Mouse (Mus musculus) layer of hippocampus, adult 2 months (tissue): Measurements from ENCODE around the gene Prrx2. TPM values are rescaled to one million over a fixed set of nuclear protein-coding genes. Genes with fewer than 3 reads are reported as not detected.

Experiments
- DNase-seq, 2 experiments: peaks; one replicate each; pipeline ENCODE4 v3.0.0; 2022; ENCODE audit warnings: low spot score in 2 of 2
- H3K27ac ChIP-seq: fragments of 200-600 bp; 2 replicates; pipeline ENCODE4 v1.8.1; 2022
- H3K4me3 ChIP-seq: fragments of 200-600 bp; 2 replicates; pipeline ENCODE4 v1.8.1; 2022; ENCODE audit warnings: mild to moderate bottlenecking
- CTCF ChIP-seq: fragments of 200-600 bp; conservative IDR thresholded peaks from 2 replicates; pipeline ENCODE4 v1.8.1; 2022; ENCODE audit warnings: antibody characterized with exemption, mild to moderate bottlenecking, moderate library complexity
- total RNA-seq, 2 experiments: library from RNA; stranded (reverse); gene quantifications; 2 replicates each; pipeline ENCODE4 v1.2.3; 2021

Gene Prrx2
- total RNA-seq, 2 experiments from 2014 or later: 1.4 to 2.5 TPM

DNA sequence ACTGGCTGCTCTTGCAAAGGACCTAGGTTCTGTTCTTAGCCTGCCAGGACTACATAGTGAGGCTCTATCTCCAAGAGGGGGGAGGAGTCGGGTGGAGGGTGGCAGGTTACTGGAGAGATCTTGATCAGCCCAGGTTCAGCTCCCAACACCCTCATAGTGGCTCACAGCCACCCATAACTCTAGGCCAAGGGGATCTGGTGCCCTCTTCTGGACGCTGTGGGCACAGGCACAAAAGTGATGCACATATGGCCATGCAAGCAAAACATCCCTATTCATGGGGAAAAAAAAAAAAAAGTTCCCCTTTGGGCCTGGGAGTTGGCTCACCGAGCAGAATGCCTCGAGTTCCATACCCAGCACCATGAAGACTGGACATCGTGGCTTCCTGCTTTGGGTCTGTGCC is 5.5 kb upstream of the Prrx2 start:
- H3K27ac ChIP-seq: no peak overlapping the region
- peak; percentile 67 for TF ChIP-seq CTCF
- no peak overlapping the region for H3K4me3 ChIP-seq
- no peak for DNase-seq

DNA sequence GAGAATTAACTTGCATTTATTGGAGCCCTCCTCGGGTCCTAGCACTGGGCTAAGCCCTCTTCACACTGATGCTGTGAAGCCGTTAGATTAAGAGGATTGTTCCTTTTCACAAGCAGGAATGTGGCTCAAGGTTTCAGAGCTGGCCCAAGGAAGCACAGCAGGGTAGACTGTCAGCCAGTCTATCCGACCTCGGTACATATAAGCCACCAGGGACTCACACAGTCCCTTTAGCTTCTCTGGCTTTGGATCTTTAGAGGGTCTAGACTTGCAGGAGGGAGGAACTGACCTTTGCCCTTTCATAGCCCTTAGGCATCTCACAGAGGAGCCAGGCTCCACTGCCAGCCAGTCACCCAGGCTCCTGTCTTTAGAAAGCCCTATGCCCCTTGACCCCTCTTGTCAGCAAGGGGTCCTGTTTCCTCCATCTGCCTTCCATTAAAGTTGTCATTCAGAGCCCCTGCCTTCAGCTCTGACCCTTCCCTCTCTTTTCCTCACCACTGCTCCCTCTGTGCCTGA is 4.4 kb upstream of the Prrx2 start, which contains the start of gene Asb6:
Gene Asb6 (minus strand): TSS at position 51 of the 513 bp plus-strand sequence.
- no peak within 1 kb of the TSS for H3K4me3 ChIP-seq
- no peak for TF ChIP-seq CTCF
- no peak for DNase-seq
- no peak within 1 kb of the TSS for H3K27ac ChIP-seq

GRCm38 (mm10) chr2:30833644-30834043 is 1.1 kb upstream of the Prrx2 start:
- Histone ChIP-seq H3K27ac (no peak overlapping the region), H3K4me3 (no peak overlapping the region)
- no peak for TF ChIP-seq CTCF
- no peak for DNase-seq

GRCm38 (mm10) chr2:30836238-30836990 is 1.6 kb downstream of the Prrx2 start:
- DNase-seq: peak in 1 of 2 experiments; percentile 15
- TF ChIP-seq CTCF: no peak
- H3K4me3 ChIP-seq: no peak overlapping the region
- H3K27ac ChIP-seq: no peak overlapping the region

- no peak for DNase-seq
- TF ChIP-seq CTCF: no peak
- Histone ChIP-seq H3K27ac (no peak overlapping the region), H3K4me3 (no peak overlapping the region)
These were observed 7.8 kb downstream of the Prrx2 start for GRCm38 (mm10) chr2:30842615-30843014.

- H3K27ac ChIP-seq: no peak overlapping the region
- peak overlapping the region; percentile 47 for H3K4me3 ChIP-seq
These were observed 10.6 kb downstream of the Prrx2 start for GRCm38 (mm10) chr2:30845152-30846070.

GRCm38 (mm10) chr2:30846236-30846635 is 11.5 kb downstream of the Prrx2 start:
- TF ChIP-seq CTCF: no peak
- no peak for DNase-seq
- Histone ChIP-seq H3K27ac (no peak overlapping the region), H3K4me3 (no peak overlapping the region)

More at GRCm38 (mm10) chr2:30845152-30846070, 10.6 kb downstream of the Prrx2 start:
- no peak for DNase-seq
- peak; percentile 24; the same call in 1 of the 2 replicates for TF ChIP-seq CTCF

DNA sequence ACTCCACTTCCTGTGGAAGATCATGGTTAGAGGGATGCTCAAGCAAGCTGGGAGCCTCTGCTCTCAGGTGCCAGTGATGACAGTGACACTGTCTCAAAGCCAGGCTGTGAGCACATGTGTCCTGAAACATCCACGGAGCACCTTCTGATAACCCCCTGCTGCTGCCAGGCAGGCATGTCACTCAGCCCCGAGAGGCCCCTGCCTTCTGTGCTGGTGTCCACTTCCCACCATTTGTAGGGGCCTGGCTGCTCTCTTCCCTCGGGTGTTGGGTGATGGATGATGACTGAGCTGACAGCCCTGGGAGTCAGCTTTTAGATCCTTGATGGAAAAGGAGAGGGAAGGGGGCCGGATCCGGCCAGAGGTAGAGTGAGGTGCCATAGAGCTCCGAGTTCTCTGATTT is 12.0 kb downstream of the Prrx2 start:
- H3K27ac ChIP-seq: no peak overlapping the region
- H3K4me3 ChIP-seq: no peak overlapping the region
- no peak for DNase-seq
- TF ChIP-seq CTCF: no peak

DNA sequence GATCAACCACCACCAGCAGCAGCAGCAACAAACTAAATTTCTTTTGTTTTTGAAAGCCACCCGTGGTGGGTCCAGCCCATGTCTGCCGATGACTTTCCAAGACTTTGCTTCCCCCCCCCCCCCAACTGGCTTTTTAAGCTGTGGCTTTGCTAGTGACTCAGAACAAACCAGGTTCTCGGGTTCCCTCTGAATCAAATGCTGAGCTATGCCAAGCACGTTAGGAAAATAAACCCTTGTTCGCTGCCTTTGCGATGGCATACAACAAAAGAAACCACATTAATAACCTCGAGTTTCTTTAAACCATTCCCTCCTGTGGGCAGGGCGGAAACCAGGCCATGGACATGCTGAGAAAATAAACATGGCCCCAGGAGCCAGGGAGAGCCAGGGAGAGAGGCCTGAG is 13.4 kb downstream of the Prrx2 start:
- TF ChIP-seq CTCF: no peak
- no peak for DNase-seq
- no peak overlapping the region for H3K4me3 ChIP-seq

DNA sequence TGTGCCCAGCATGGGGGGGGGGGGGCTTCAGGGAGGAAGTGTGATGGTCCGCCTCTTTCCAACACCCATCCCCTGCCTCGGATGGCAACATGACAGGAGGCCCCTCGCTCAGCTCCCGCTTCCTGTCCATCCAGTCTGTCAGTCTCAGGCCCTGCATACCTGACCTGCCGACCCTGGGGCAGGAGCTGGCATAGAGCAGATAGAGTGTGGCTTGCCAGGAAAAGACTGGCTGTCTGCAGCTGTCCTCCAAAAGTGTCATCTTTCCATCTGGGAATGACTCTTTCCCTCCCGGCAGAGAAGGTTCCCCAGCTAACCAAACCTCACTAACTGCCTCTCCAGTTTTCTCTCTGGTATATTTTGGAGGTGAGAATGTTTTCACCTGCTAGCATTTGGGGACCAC is 15.8 kb downstream of the Prrx2 start:
- no peak for DNase-seq
- no peak overlapping the region for H3K27ac ChIP-seq
- no peak for TF ChIP-seq CTCF
- H3K4me3 ChIP-seq: no peak overlapping the region

More for the DNA sequence above, 13.4 kb downstream of the Prrx2 start:
- no peak overlapping the region for H3K27ac ChIP-seq

GRCm38 (mm10) chr2:30852771-30853313 is 18.1 kb downstream of the Prrx2 start:
- DNase-seq: no peak
- Histone ChIP-seq H3K4me3 (no peak overlapping the region), H3K27ac (no peak overlapping the region)
- TF ChIP-seq CTCF: no peak

DNA sequence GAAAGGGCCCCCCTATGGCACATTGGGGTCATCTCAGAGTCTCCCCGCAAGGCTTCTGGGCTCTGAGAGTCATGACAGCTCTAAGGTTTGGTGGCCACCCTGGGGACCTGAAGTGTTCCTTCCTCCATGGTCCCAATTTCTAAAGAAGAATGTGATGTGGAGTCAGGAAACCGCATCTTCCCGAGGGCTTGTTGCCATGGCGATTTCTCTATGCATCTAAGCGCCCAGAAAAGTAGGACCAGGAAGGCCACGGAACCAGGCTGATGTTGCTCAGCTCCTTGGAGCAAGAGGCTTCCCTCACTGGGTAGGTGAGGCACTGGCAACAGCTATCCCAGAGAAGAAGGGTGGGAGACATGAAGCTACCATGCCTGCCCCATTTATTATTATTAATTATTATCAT is 22.3 kb downstream of the Prrx2 start:
- Histone ChIP-seq H3K4me3 (no peak overlapping the region), H3K27ac (no peak overlapping the region)
- DNase-seq: no peak
- TF ChIP-seq CTCF: no peak

GRCm38 (mm10) chr2:30859782-30860181 is 25.0 kb downstream of the Prrx2 start:
- Histone ChIP-seq H3K27ac (no peak overlapping the region), H3K4me3 (no peak overlapping the region)
- no peak for DNase-seq
- no peak for TF ChIP-seq CTCF
